Mouse (Mus musculus) neural tube, embryonic 12.5 days (tissue): ENCODE measurements at regions not wholly inside any gene's neighbourhood (a gene's known extent, or its start where the extent isn't known, plus 50 kb on each side); places are given as distances from the start of the nearest gene placed in this dataset.

Experiments used
- ATAC-seq: fragments of 200-750 bp; cut with Nextera tagmentation; 2 replicates; pipeline ENCODE4 v1.8.0; 2017; ENCODE audit warnings: low read depth, mild to moderate bottlenecking, moderate TSS enrichment, moderate library complexity; ENCODE audit not compliant: low FRiP score
- H3K27ac ChIP-seq: fragments of 300-500 bp; sonication (generic); 2 replicates; pipeline ENCODE4 v1.5.1; 2016
- H3K27me3 ChIP-seq: fragments of 300-500 bp; sonication (generic); replicated peaks from 2 replicates; pipeline ENCODE4 v1.6.1; 2016; ENCODE audit warnings: mild to moderate bottlenecking
- H3K36me3 ChIP-seq: fragments of 300-500 bp; sonication (generic); 2 replicates; pipeline ENCODE4 v1.6.1; 2016; ENCODE audit warnings: mild to moderate bottlenecking
- H3K4me1 ChIP-seq: fragments of 300-500 bp; sonication (generic); 2 replicates; pipeline ENCODE4 v1.6.1; 2016
- H3K4me2 ChIP-seq: fragments of 300-500 bp; sonication (generic); replicated peaks from 2 replicates; pipeline ENCODE4 v1.6.1; 2016; ENCODE audit warnings: mild to moderate bottlenecking
- H3K4me3 ChIP-seq: fragments of 300-500 bp; sonication (generic); 2 replicates; pipeline ENCODE4 v1.5.1; 2016
- H3K9ac ChIP-seq: fragments of 300-500 bp; sonication (generic); 2 replicates; pipeline ENCODE4 v1.6.1; 2016; ENCODE audit warnings: mild to moderate bottlenecking
- H3K9me3 ChIP-seq: fragments of 300-500 bp; sonication (generic); 2 replicates; pipeline ENCODE4 v1.6.1; 2016; ENCODE audit warnings: mild to moderate bottlenecking
- WGBS: fragments of 180-500 bp; shearing (Covaris S2); methylation state at CpG from one replicate; pipeline ENCODE4 v1.1.7; 2016; 5-methylcytosine and 5-hydroxymethylcytosine counted together

DNA sequence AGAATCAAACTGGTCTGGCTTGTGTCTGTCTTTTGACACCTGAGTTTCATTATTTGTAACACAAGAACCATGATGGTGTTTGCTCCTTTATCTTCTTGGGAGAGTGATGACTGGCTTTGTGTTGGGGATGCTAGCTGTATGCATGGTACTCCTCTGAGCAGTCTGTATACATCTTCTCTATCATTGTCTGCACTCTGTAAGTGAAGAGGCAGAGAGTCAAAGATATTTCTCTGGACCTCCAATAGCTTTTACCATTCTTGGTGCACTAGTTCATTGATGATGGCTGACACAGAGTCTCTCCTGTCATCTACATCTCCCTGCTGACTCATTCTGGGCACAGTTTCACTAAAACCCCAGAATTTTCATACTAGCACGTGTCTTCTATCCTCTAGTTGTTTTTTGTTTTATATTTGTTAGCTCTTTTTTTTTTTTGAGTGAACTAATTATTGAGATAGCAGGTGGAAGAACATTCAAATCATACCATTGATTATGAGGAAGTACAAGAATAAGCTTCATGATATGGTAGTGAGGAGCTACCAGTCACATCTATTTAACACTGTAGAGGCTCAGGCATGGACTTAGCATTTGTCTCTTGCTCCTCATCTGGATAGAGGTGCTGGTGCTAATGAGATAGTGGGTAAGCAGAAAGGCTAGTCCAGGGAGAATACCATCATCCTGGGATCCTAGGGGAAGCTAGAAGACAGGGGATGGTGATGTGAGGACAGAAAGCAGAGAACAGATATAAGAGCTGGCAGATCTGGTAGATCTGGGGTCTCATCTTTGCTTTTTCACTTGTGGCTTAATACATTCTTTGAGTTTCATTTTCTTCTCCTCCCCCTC lies 1402.9 kb upstream of the A1bg start:
- ATAC-seq, result no peak
- no peaks in the 10 kb centered on the region for H3K27me3 ChIP-seq
- H3K27ac ChIP-seq, result no peak overlapping the region

DNA sequence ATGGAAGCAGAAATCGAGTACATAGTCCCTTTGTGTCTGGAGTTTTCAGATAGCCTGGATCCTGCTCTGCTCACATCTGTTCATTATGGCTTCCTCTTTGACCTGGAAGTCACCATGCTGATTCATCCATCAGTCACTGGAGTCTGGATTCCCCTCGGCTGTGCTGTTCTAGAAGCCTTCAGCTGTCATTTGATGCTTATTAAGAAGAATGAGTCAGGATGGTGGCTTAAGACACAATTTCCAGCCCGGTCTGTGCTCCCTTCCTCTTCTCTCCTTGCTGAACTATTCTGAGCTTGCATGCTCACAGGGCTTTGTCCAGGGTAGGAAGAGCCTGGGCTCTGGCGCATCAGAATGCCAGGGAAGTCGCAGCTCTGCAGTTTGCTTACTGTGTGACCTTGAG lies 1398.2 kb upstream of the A1bg start:
- Histone ChIP-seq H3K4me1 (no peaks in the 10 kb centered on the region), H3K9ac (no peak overlapping the region), H3K27ac (no peak overlapping the region), H3K27me3 (no peaks in the 10 kb centered on the region), H3K4me3 (no peak overlapping the region), H3K36me3 (no peaks in the 10 kb centered on the region), H3K4me2 (no peak overlapping the region), H3K9me3 (no peaks in the 10 kb centered on the region)
- no peak for ATAC-seq
- WGBS, result 83% methylated on average over 5 of the region's 5 CpGs

More for the DNA sequence above, 1402.9 kb upstream of the A1bg start:
- Histone ChIP-seq H3K9me3 (no peaks in the 10 kb centered on the region), H3K36me3 (no peaks in the 10 kb centered on the region), H3K9ac (no peak overlapping the region), H3K4me2 (no peak overlapping the region), H3K4me1 (peaks cover 6% of the 10 kb centered on the region; the same call in 1 of the 2 replicates), H3K4me3 (no peak overlapping the region)
- 73% methylated on average over 1 of the region's 1 CpGs for WGBS

DNA sequence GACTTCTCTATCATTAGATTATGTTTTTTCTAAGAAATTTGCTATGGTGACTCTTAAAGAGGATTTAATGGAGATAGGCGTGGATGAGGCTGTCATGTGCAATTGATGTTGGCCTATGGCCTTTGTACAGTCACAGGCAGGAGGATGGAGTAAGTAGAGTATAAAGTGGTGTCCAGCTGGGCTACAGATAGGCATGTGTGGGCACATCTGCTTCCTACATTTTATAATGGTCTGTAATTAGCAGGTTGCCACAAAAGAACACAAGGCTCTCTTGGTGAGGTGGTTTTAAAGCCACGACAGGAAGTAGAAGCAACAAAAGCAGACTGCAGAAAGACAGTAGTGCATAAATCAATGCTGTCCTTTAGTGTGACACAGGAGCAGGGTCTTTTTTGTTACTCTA lies 1391.6 kb upstream of the A1bg start:
- Histone ChIP-seq H3K4me3 (no peak overlapping the region), H3K4me1 (no peaks in the 10 kb centered on the region), H3K27ac (no peak overlapping the region), H3K36me3 (no peaks in the 10 kb centered on the region), H3K27me3 (0 out of 2 replicates have a peak, but pooled peaks cover 5% of the 10 kb centered on the region), H3K9ac (no peak overlapping the region), H3K4me2 (no peak overlapping the region), H3K9me3 (no peaks in the 10 kb centered on the region)
- peak; percentile 70; the same call in 1 of the 2 replicates for ATAC-seq
- WGBS, result 7% methylated on average over 2 of the region's 2 CpGs

DNA sequence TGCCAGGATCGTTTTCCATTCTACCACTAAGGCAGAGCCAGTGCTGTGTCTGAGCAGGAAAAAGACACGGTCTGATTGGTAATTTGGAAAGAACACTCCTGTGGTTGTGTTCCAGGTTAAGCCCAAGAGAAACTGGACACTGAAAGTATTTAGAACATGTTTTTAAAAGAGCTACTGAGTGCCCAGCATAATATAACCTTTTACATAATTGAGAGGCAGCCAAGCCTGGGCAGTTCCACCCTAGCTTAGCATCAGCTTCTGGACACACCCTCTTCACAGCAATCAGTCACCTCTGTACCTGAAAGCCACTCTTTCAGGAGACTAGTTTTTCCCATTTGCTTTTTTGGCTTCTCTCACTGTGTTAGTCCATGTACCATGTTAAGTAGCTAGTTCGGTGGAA lies 1379.4 kb upstream of the A1bg start:
- H3K27ac ChIP-seq, result no peak overlapping the region
- no peaks in the 10 kb centered on the region for H3K36me3 ChIP-seq
- H3K9me3 ChIP-seq, result no peaks in the 10 kb centered on the region
- no peak overlapping the region for H3K4me3 ChIP-seq
- no peaks in the 10 kb centered on the region for H3K4me1 ChIP-seq
- H3K9ac ChIP-seq, result no peak overlapping the region
- H3K4me2 ChIP-seq, result no peak overlapping the region
- ATAC-seq, result no peak
- WGBS, result 92% methylated on average over 3 of the region's 3 CpGs
- H3K27me3 ChIP-seq, result no peaks in the 10 kb centered on the region

DNA sequence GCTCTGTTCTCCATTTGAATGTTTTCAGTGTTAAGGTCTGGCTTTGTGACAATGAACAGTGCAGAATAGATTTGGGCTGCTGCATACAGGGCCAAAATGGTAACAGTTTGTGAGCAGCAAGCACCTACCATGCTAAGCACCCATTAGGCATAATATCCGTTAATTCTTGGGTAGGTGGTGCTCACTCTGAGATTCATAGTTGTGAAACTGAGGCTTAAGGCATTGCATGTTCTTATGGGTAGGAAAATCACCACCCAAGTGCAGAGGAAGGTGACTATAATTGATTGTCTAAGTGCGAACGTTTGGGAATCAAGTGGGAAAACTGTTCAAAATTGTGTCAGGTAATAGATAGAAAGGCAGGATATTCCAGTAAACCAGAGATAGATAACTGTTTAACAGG lies 1378.8 kb upstream of the A1bg start:
- H3K4me2 ChIP-seq, result no peak overlapping the region
- H3K9ac ChIP-seq, result no peak overlapping the region
- ATAC-seq, result no peak
- H3K27ac ChIP-seq, result no peak overlapping the region
- no peaks in the 10 kb centered on the region for H3K27me3 ChIP-seq
- WGBS, result 88% methylated on average over 3 of the region's 3 CpGs
- no peaks in the 10 kb centered on the region for H3K4me1 ChIP-seq
- no peaks in the 10 kb centered on the region for H3K36me3 ChIP-seq
- H3K4me3 ChIP-seq, result no peak overlapping the region
- no peaks in the 10 kb centered on the region for H3K9me3 ChIP-seq

DNA sequence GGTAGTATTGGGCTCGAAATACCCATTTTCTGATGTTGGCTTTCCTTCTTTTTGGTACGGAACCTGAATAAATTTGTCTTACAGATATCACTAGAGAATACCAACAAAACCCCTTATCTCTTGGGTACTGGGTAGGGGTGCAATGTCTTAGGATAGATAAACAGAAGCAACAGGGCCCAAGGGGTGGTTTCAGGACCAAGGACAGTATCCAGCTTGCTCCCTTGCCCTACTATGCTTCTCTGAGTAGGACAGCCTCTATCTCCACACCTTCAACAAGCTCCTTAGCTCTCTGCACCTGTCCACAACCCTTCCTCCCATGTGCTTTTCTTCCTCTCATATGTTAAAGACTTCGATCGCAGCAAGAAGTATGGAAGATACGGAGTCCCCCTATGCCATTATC lies 1374.3 kb upstream of the A1bg start:
- no peaks in the 10 kb centered on the region for H3K36me3 ChIP-seq
- no peaks in the 10 kb centered on the region for H3K9me3 ChIP-seq
- no peak overlapping the region for H3K27ac ChIP-seq
- ATAC-seq, result no peak
- H3K27me3 ChIP-seq, result no peaks in the 10 kb centered on the region
- no peak overlapping the region for H3K4me3 ChIP-seq
- no peak overlapping the region for H3K9ac ChIP-seq
- WGBS, result 88% methylated on average over 5 of the region's 5 CpGs
- H3K4me1 ChIP-seq, result no peaks in the 10 kb centered on the region
- no peak overlapping the region for H3K4me2 ChIP-seq

DNA sequence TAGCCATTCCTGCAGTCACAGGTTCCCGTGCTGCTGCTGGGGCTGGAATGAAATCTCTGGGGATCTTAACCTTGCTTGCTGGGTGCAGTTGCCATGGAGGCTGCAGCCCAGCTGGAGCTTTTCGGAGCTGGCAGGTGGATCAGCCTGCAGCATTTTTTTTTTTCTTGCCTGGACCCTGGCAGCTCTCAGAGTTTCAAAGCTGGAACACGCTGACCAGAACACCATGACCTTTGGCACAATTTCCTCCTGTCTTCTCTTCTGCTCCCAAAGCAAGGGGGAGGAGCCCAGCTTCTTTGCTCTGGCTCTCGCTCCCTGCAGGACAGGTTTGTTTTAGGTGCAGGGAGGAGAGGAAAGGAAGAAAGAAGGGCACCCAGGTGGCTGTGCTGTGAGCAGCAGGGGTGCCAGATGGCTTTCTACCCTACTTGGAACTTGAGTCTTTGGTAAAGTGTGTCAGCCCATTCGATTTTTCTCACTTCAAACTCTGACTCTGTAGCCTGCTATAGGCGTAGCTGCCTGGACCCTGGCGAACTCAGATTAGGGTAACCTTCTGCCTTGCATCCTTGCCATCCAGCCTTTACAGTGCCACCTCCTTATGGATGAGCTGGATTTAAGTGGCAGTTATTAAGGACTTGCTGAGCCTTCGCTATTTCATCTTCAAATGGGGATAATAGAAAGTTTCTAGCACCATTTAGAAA lies 1372.6 kb upstream of the A1bg start:
- Histone ChIP-seq H3K4me1 (no peaks in the 10 kb centered on the region), H3K36me3 (no peaks in the 10 kb centered on the region), H3K4me2 (no peak overlapping the region), H3K27me3 (no peaks in the 10 kb centered on the region), H3K9ac (no peak overlapping the region), H3K4me3 (no peak overlapping the region), H3K27ac (no peak overlapping the region), H3K9me3 (no peaks in the 10 kb centered on the region)
- WGBS, result 41% methylated on average over 8 of the region's 8 CpGs
- ATAC-seq, result no peak

DNA sequence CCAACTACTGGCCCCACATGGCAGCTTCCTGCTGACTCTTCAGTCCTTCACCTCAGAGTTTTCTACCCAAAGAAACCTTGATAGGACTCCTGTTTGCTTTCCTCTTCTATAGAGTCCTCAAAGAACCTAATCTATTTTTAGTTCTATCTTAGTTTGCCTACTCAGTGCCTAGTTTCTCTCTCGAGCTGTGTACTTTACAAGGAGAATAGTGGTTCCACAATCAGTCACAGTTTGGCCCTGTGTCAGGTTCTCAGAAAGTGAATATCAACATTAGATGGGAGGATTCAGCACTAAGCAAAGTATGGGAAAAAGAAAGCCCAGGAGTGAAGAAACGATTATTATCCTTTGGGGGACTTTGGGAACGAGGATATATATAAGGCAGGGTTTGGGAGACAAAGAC lies 1372.0 kb upstream of the A1bg start:
- 67% methylated on average over 3 of the region's 3 CpGs for WGBS
- no peak overlapping the region for H3K27ac ChIP-seq
- H3K9me3 ChIP-seq, result no peaks in the 10 kb centered on the region
- H3K4me1 ChIP-seq, result no peaks in the 10 kb centered on the region
- no peak overlapping the region for H3K4me3 ChIP-seq
- H3K36me3 ChIP-seq, result no peaks in the 10 kb centered on the region
- no peak for ATAC-seq
- H3K9ac ChIP-seq, result no peak overlapping the region
- H3K4me2 ChIP-seq, result no peak overlapping the region
- no peaks in the 10 kb centered on the region for H3K27me3 ChIP-seq

DNA sequence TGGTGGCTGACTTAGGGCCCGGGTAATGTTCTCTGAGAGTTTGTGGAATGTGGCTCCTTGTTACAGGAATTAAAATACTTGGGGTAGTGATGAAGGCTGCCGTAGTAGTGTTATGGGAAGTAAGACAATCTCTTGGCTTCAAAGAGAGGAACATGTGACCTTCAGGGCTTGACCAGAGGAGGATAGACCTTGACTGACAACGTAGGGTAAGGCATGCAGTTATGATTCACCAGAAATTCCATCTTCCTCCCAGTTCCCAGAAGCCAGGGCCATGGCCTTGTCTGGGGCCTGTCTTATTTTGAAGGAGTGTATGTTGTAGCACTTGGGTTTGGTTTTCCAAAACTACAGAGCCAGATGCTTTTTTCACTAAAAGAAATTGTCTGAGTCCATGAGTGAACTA lies 1370.1 kb upstream of the A1bg start:
- no peaks in the 10 kb centered on the region for H3K4me1 ChIP-seq
- H3K4me2 ChIP-seq, result no peak overlapping the region
- no peak overlapping the region for H3K9ac ChIP-seq
- no peaks in the 10 kb centered on the region for H3K9me3 ChIP-seq
- H3K36me3 ChIP-seq, result no peaks in the 10 kb centered on the region
- H3K27ac ChIP-seq, result no peak overlapping the region
- no peaks in the 10 kb centered on the region for H3K27me3 ChIP-seq
- WGBS, result 93% methylated on average over 3 of the region's 3 CpGs
- H3K4me3 ChIP-seq, result no peak overlapping the region
- no peak for ATAC-seq

DNA sequence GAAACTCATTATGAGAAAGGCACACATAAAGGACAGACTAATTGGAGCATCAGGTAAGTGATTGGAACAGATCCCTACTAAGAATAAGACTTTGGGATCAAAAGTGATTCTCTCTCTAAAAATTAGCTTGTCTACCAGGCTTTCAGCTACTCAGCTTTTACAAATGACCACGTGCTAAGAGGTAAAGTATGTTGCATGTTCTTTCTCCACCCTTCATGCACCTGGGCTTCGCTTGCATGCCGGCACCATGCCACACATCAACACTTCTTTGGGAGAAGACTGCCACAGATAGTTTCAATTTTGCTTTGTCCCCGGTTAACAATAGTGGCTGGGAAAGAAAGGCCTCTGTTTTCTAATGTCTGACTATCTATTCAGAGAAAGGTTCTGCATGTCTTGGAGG lies 1367.9 kb upstream of the A1bg start:
- Histone ChIP-seq H3K9me3 (no peaks in the 10 kb centered on the region), H3K27me3 (no peaks in the 10 kb centered on the region), H3K36me3 (no peaks in the 10 kb centered on the region), H3K4me2 (no peak overlapping the region), H3K9ac (no peak overlapping the region), H3K4me3 (no peak overlapping the region), H3K4me1 (no peaks in the 10 kb centered on the region), H3K27ac (no peak overlapping the region)
- no peak for ATAC-seq
- WGBS, result 86% methylated on average over 4 of the region's 4 CpGs

DNA sequence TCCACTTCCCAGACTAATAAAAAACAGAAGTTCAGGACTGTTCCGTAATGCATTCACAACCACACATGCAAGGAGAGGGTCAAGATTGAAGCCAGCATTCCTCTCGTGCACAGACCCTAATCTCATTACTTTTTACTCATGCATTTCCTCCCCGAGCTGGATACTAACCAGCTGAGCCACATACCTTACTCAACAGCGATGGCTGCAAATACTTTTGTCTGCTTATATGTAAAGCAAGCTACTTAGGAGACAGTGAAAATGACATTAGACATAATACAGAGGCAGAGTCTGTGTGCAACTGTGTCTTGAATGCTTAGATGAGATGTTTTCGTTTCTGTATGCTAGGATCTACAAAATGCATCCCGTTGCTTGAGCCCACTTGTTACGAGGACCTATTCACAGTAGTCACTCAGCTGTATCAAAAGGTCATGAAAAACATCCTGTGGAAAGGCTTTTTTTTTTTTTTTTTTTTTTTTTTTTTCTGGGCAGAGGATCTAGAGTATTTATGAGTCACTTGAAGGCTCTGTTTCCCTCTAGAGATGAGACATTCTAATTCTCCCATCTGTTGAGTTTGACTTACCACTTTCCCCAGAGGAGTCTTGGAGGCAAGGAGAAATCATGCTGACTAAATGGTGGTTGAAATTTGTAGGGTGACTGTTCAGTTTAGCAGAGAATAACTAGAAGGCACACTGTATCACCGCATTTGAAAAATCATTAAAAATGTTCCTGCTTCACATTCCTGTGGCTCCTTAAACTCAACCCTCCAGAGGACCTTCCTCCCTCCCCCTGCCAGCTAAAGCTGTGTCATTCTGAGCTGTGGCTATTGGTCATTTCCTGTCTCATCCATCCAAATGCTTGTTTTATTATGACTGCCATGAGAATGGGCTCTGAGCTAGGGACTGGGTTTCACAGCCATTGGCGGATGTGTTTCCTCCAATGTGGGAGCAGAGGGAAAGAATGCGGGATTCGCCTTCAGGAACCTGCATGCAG lies 1364.1 kb upstream of the A1bg start:
- H3K36me3 ChIP-seq, result no peaks in the 10 kb centered on the region
- H3K27ac ChIP-seq, result no peak overlapping the region
- no peaks in the 10 kb centered on the region; the same call in 1 of the 2 replicates for H3K4me1 ChIP-seq
- no peaks in the 10 kb centered on the region for H3K9me3 ChIP-seq
- ATAC-seq, result no peak
- H3K27me3 ChIP-seq, result no peaks in the 10 kb centered on the region
- H3K4me2 ChIP-seq, result no peak overlapping the region
- H3K9ac ChIP-seq, result no peak overlapping the region
- WGBS, result 64% methylated on average over 11 of the region's 11 CpGs
- no peak overlapping the region for H3K4me3 ChIP-seq
